Mouse (Mus musculus) neural tube, embryonic 14.5 days (tissue): ENCODE data around the gene Acot7. TPM values are rescaled to one million over a fixed set of nuclear protein-coding genes. Genes with fewer than 3 reads are reported as not detected.
A peak's percentile ranks its signal among the peaks of the same experiment; 100 is the strongest.

Experiments used
- ATAC-seq: fragments of 200-750 bp; cut with Nextera tagmentation; 2 replicates; pipeline ENCODE4 v1.8.0; 2017; ENCODE audit warnings: low read depth, mild to moderate bottlenecking, moderate TSS enrichment, moderate library complexity
- H3K27ac ChIP-seq: fragments of 300-500 bp; sonication (generic); 2 replicates; pipeline ENCODE4 v1.5.1; 2014; ENCODE audit warnings: low read depth, mild to moderate bottlenecking, control low read depth, low read length, moderate library complexity, mixed read lengths
- H3K27me3 ChIP-seq: fragments of 300-500 bp; sonication (generic); 2 replicates; pipeline ENCODE4 v1.6.1; 2014; ENCODE audit warnings: low read length; ENCODE audit not compliant: control insufficient read depth, insufficient read depth
- H3K36me3 ChIP-seq: fragments of 300-500 bp; sonication (generic); 2 replicates; pipeline ENCODE4 v1.6.1; 2014; ENCODE audit warnings: low read length, mixed read lengths; ENCODE audit not compliant: control insufficient read depth, insufficient read depth
- H3K4me1 ChIP-seq: fragments of 300-500 bp; sonication (generic); 2 replicates; pipeline ENCODE4 v1.6.1; 2014; ENCODE audit warnings: low read length; ENCODE audit not compliant: control insufficient read depth, insufficient read depth
- H3K4me2 ChIP-seq: fragments of 300-500 bp; sonication (generic); 2 replicates; pipeline ENCODE4 v1.6.1; 2014; ENCODE audit warnings: mild to moderate bottlenecking, low read depth, low read length, control low read depth
- H3K4me3 ChIP-seq: fragments of 300-500 bp; sonication (generic); 2 replicates; pipeline ENCODE4 v1.5.1; 2014; ENCODE audit warnings: low read depth, low read length, control low read depth, mixed read lengths
- H3K9ac ChIP-seq: fragments of 300-500 bp; sonication (generic); replicated peaks from 2 replicates; pipeline ENCODE4 v1.6.1; 2014; ENCODE audit warnings: low read depth, mild to moderate bottlenecking, control low read depth, low read length, mixed read lengths
- H3K9me3 ChIP-seq: fragments of 300-500 bp; sonication (generic); 2 replicates; pipeline ENCODE4 v1.6.1; 2016; ENCODE audit warnings: low read length; ENCODE audit not compliant: control insufficient read depth
- WGBS: fragments of 180-500 bp; shearing (Covaris S2); extraction: QIAGEN DNeasy Blood & Tissue Kit; methylation state at CpG from one replicate; pipeline ENCODE4 v1.1.7; 2014; 5-methylcytosine and 5-hydroxymethylcytosine counted together
- polyA plus RNA-seq: library from polyadenylated mRNA; unstranded; fragments of >200 nt; fragmentation: Nextera tagmentation; extraction: Ambion mirVana; gene quantifications from 2 replicates; pipeline ENCODE4 v1.2.1, GENCODE M21; 2014

The Acot7 gene
- polyA plus RNA-seq, 1 experiment from 2014 or later = 348 TPM

GRCm38 (mm10) chr4:152146033-152146827, 31.7 kb upstream of the Acot7 start:
- Histone ChIP-seq H3K4me2 (no peak overlapping the region), H3K27me3 (peaks cover 10% of the 10 kb centered on the region)
- WGBS = 51% methylated on average over 11 of the region's 11 CpGs

GRCm38 (mm10) chr4:152150546-152150945, 27.4 kb upstream of the Acot7 start:
- Histone ChIP-seq H3K4me1 (peaks cover 9% of the 10 kb centered on the region; the same call in 1 of the 2 replicates), H3K27me3 (peaks cover 35% of the 10 kb centered on the region), H3K4me2 (no peak overlapping the region), H3K27ac (no peak overlapping the region), H3K36me3 (no peaks in the 10 kb centered on the region), H3K9ac (no peak overlapping the region), H3K4me3 (no peak overlapping the region), H3K9me3 (no peaks in the 10 kb centered on the region)
- 75% methylated on average over 4 of the region's 4 CpGs for WGBS
- no peak for ATAC-seq

More at GRCm38 (mm10) chr4:152146033-152146827, 31.7 kb upstream of the Acot7 start:
- H3K9ac ChIP-seq = no peak overlapping the region
- H3K36me3 ChIP-seq = no peaks in the 10 kb centered on the region
- no peak overlapping the region for H3K4me3 ChIP-seq
- no peaks in the 10 kb centered on the region for H3K4me1 ChIP-seq
- H3K9me3 ChIP-seq = no peaks in the 10 kb centered on the region
- no peak overlapping the region for H3K27ac ChIP-seq
- ATAC-seq = no peak

- Histone ChIP-seq H3K4me2 (peak overlapping the region; percentile 38), H3K4me3 (peak overlapping the region; percentile 25; the same call in 1 of the 2 replicates), H3K36me3 (no peaks in the 10 kb centered on the region), H3K4me1 (peaks cover 9% of the 10 kb centered on the region; the same call in 1 of the 2 replicates), H3K9ac (no peak overlapping the region; the same call in 1 of the 2 replicates), H3K9me3 (no peaks in the 10 kb centered on the region), H3K27me3 (peaks cover 35% of the 10 kb centered on the region), H3K27ac (no peak overlapping the region)
- WGBS = 20% methylated on average over 7 of the region's 7 CpGs
- no peak; the same call in 1 of the 2 replicates for ATAC-seq
Measured at GRCm38 (mm10) chr4:152151451-152151965, 26.4 kb upstream of the Acot7 start.

DNA sequence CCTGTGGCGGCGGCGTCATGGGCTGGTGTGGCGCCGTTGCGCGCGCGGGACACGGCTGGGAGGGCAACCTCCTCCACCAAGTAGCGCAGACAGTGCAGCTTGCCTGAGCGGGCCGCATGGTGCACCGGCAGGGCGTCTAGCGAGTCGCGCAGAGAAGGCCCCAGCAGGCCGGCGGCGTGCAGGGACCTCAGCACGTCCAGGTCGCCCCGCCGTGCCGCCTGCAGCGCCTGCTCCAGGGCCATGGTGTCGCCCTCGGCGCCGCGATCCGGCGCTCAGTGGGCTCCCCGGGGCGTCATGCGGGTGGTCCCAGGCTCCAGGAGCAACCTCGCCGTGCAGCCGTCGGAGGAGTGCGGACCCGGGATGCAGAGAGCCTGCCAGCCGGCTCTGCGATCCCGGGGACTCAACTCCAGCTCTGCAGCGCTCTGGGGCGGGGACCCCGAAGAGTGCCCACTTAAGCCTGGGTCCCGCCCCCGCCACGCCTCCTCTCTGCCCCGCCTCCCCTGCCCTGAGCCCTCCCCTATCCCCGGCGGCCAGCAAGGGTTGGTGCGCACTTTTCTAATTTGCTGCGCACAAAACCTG, 25.9 kb upstream of the Acot7 start, which contains the start of gene Espn:
TSS of gene Espn (minus strand) at position 406 of the 579 bp plus-strand sequence.
- Histone ChIP-seq H3K4me1 (peaks cover 9% of the 10 kb centered on the region; the same call in 1 of the 2 replicates), H3K9ac (no peak within 1 kb of the TSS; the same call in 1 of the 2 replicates), H3K4me2 (peak within 1 kb of the TSS; percentile 38), H3K27ac (no peak within 1 kb of the TSS), H3K36me3 (no peaks in the 10 kb centered on the region), H3K27me3 (peaks cover 35% of the 10 kb centered on the region), H3K4me3 (peak within 1 kb of the TSS; percentile 25), H3K9me3 (no peaks in the 10 kb centered on the region)
- peak; percentile 72 for ATAC-seq
- under 1% methylated on average over 53 of the region's 57 CpGs for whole genome bisulfite sequencing

DNA sequence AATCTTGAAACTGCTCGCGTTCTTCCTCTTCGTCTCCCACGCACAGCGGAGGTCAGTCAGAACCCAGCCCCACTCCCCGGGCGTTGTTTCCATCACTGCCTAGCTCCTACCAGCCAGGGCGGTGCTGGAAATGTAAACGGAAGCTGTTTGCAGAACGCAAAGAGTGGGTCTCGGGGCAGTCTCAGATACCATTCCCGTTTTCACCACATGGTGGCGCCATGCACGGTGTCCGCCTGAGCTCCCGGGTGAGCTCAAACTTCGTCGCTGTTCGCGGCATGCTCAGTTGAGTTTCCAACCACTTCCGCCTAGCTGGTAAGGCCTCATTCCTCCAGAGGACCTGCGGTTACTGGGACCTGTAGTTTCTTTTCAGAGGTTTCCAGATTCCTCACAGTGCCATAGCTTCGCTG, 24.2 kb upstream of the Acot7 start:
- H3K4me3 ChIP-seq = peak overlapping the region; percentile 11; the same call in 1 of the 2 replicates
- H3K27me3 ChIP-seq = peaks cover 52% of the 10 kb centered on the region
- peak overlapping the region; percentile 11; the same call in 1 of the 2 replicates for H3K4me2 ChIP-seq
- H3K4me1 ChIP-seq = peaks cover 12% of the 10 kb centered on the region; the same call in 1 of the 2 replicates
- H3K9ac ChIP-seq = no peak overlapping the region
- no peak overlapping the region for H3K27ac ChIP-seq
- H3K9me3 ChIP-seq = no peaks in the 10 kb centered on the region
- ATAC-seq = no peak
- 2% methylated on average over 23 of the region's 23 CpGs for WGBS
- no peaks in the 10 kb centered on the region for H3K36me3 ChIP-seq

- H3K27me3 ChIP-seq = peaks cover 62% of the 10 kb centered on the region
- 61% methylated on average over 4 of the region's 4 CpGs for WGBS
- ATAC-seq = no peak
Measured at GRCm38 (mm10) chr4:152155019-152155418, 22.9 kb upstream of the Acot7 start.

GRCm38 (mm10) chr4:152157779-152158584, 20.0 kb upstream of the Acot7 start:
- no peak for ATAC-seq
- Histone ChIP-seq H3K4me3 (no peak overlapping the region), H3K27me3 (peaks cover 54% of the 10 kb centered on the region), H3K9ac (no peak overlapping the region), H3K4me2 (peak overlapping the region; percentile 17; the same call in 1 of the 2 replicates), H3K4me1 (peaks cover 14% of the 10 kb centered on the region; the same call in 1 of the 2 replicates), H3K9me3 (no peaks in the 10 kb centered on the region), H3K36me3 (no peaks in the 10 kb centered on the region), H3K27ac (no peak overlapping the region)
- 15% methylated on average over 21 of the region's 21 CpGs for WGBS

More at GRCm38 (mm10) chr4:152155019-152155418, 22.9 kb upstream of the Acot7 start:
- Histone ChIP-seq H3K9ac (no peak overlapping the region), H3K9me3 (no peaks in the 10 kb centered on the region), H3K4me3 (no peak overlapping the region), H3K4me1 (peaks cover 17% of the 10 kb centered on the region; the same call in 1 of the 2 replicates), H3K27ac (no peak overlapping the region), H3K36me3 (no peaks in the 10 kb centered on the region), H3K4me2 (no peak overlapping the region)

GRCm38 (mm10) chr4:152158585-152159284, 19.2 kb upstream of the Acot7 start, which contains the start of gene Hes2:
TSS of gene Hes2 (plus strand) at chr4:152158867.
- no peak; the same call in 1 of the 2 replicates for ATAC-seq
- WGBS = 3% methylated on average over 35 of the region's 35 CpGs
- H3K9me3 ChIP-seq = no peaks in the 10 kb centered on the region

More at GRCm38 (mm10) chr4:152158585-152159284, 19.2 kb upstream of the Acot7 start, which contains the start of gene Hes2:
- no peak within 1 kb of the TSS for H3K4me3 ChIP-seq
- no peak within 1 kb of the TSS for H3K27ac ChIP-seq
- H3K36me3 ChIP-seq = no peaks in the 10 kb centered on the region
- no peak within 1 kb of the TSS for H3K9ac ChIP-seq
- peaks cover 47% of the 10 kb centered on the region for H3K27me3 ChIP-seq
- peak within 1 kb of the TSS; percentile 17 for H3K4me2 ChIP-seq
- peaks cover 12% of the 10 kb centered on the region; the same call in 1 of the 2 replicates for H3K4me1 ChIP-seq
